ENCODE assay signal across 9 mouse cellular contexts in the genomic region with DNA sequence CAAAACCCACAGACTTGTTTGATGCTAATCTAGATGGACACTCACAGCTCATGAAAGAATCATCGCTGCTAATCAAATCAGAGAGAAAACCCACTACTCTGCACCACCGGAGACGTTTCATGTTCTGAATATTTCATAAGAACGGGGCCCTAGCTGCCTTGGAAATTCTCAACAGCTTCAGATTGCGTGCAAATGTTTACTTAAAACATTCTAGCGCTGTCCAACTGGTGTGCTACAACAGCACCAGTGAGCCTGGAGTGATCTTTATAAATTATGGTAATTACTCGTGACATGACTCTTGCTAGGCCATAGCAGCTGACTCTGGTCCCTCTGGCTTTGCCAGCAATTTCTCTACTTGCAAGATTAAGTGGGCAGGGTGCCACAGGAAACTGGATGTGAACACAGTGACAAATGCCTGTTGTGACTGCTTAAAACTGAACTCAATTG.
A peak's percentile ranks its signal among the peaks of the same experiment; 100 is the strongest.
DNase-seq lines count a peak whose midpoint lies in the region; ATAC-seq lines count a peak whose summit lies in the region.
"Had no signal": no experiment of that assay in that cellular context is flagged by ENCODE, and none has a peak within 500 bp of the region (broad histone marks: within the 10 kb centered on the region; RNA-seq: fewer than 3 reads in every experiment).

No protein-coding gene starts in this region.

- no peaks in the 10 kb centered on the region for H3K27me3 ChIP-seq in heart, embryonic 12.5 days (replicated peaks)
- no peaks in the 10 kb centered on the region for H3K27me3 ChIP-seq in hindbrain, embryonic 14.5 days (ENCODE audit: control insufficient read depth, insufficient read depth, low read length)
- H3K27me3 ChIP-seq in liver, embryonic 11.5 days (replicated peaks; ENCODE audit: control insufficient read depth, insufficient read depth, low read length), result no peaks in the 10 kb centered on the region
- H3K27me3 ChIP-seq: megakaryocyte, embryonic 14.5 days had no signal

- no peaks in the 10 kb centered on the region for H3K36me3 ChIP-seq in heart, embryonic 12.5 days
- no peaks in the 10 kb centered on the region for H3K36me3 ChIP-seq in hindbrain, embryonic 14.5 days (replicated peaks; ENCODE audit: control insufficient read depth, insufficient read depth)
- H3K36me3 ChIP-seq in liver, embryonic 11.5 days (ENCODE audit: control insufficient read depth, insufficient read depth, low read length), result no peaks in the 10 kb centered on the region

- H3K9ac ChIP-seq in heart, embryonic 12.5 days, result no peak overlapping the region
- H3K9ac ChIP-seq in hindbrain, embryonic 14.5 days, result no peak overlapping the region
- H3K9ac ChIP-seq in liver, embryonic 11.5 days (ENCODE audit: low read depth, low read length), result no peak overlapping the region

- no peak overlapping the region for H3K4me3 ChIP-seq in heart, embryonic 12.5 days
- no peak overlapping the region for H3K4me3 ChIP-seq in hindbrain, embryonic 14.5 days (replicated peaks; ENCODE audit: low read length)
- no peak overlapping the region for H3K4me3 ChIP-seq in liver, embryonic 11.5 days (ENCODE audit: low read depth, low read length)
- H3K4me3 ChIP-seq: megakaryocyte, embryonic 14.5 days had no signal

- H3K27ac ChIP-seq in heart, embryonic 12.5 days (ENCODE audit: poor library complexity, severe bottlenecking), result no peak overlapping the region
- H3K27ac ChIP-seq in hindbrain, embryonic 14.5 days, result no peak overlapping the region
- H3K27ac ChIP-seq in liver, embryonic 11.5 days (ENCODE audit: low read depth, low read length), result no peak overlapping the region

- peak; percentile 6 for DNase-seq in heart, postnatal 4 days
- peak; percentile 13 for DNase-seq in right cerebral cortex, postnatal 4 days
- no peak for DNase-seq in right cerebral cortex, postnatal 14 days
- peak; percentile 52 for DNase-seq in hindbrain, embryonic 14.5 days (ENCODE audit: low spot score)
- DNase-seq in liver, embryonic 11.5 days (ENCODE audit: low spot score), result no peak
- DNase-seq: thymus, adult 2 months had no signal

- no peaks in the 10 kb centered on the region for H3K4me1 ChIP-seq in heart, embryonic 12.5 days (replicated peaks)
- no peaks in the 10 kb centered on the region for H3K4me1 ChIP-seq in hindbrain, embryonic 14.5 days (replicated peaks; ENCODE audit: control insufficient read depth, insufficient read depth, low read length)
- no peaks in the 10 kb centered on the region for H3K4me1 ChIP-seq in liver, embryonic 11.5 days (replicated peaks; ENCODE audit: control insufficient read depth, insufficient read depth, low read length)
- H3K4me1 ChIP-seq: megakaryocyte, embryonic 14.5 days had no signal

- no peak overlapping the region for H3K4me2 ChIP-seq in heart, embryonic 12.5 days
- H3K4me2 ChIP-seq in hindbrain, embryonic 14.5 days (replicated peaks), result no peak overlapping the region
- no peak overlapping the region for H3K4me2 ChIP-seq in liver, embryonic 11.5 days

- WGBS in heart, embryonic 12.5 days, result 67% methylated on average over 7 of the region's 7 CpGs
- WGBS in hindbrain, embryonic 14.5 days, result 38% methylated on average over 7 of the region's 7 CpGs
- 69% methylated on average over 7 of the region's 7 CpGs for WGBS in liver, embryonic 11.5 days

- no peak for ATAC-seq in heart, embryonic 12.5 days (ENCODE audit: insufficient number of reproducible peaks, low FRiP score)
- ATAC-seq in hindbrain, embryonic 14.5 days (ENCODE audit: low FRiP score), result peak; percentile 86
- ATAC-seq in megakaryocyte, adult 5-6 weeks (ENCODE audit: poor library complexity, severe bottlenecking), result no peak
- no peak for ATAC-seq in liver, embryonic 11.5 days (replicated peaks; ENCODE audit: low FRiP score)

- no peaks in the 10 kb centered on the region; the same call in 1 of the 2 replicates for H3K9me3 ChIP-seq in heart, embryonic 12.5 days (replicated peaks)
- H3K9me3 ChIP-seq in hindbrain, embryonic 14.5 days (ENCODE audit: control insufficient read depth, low read length), result no peaks in the 10 kb centered on the region
- no peaks in the 10 kb centered on the region for H3K9me3 ChIP-seq in liver, embryonic 11.5 days (ENCODE audit: control insufficient read depth, low read length)
- H3K9me3 ChIP-seq: megakaryocyte, embryonic 14.5 days had no signal

Comparison
In these comparisons a context has a peak if more than half of its experiments do, and no peak if none do; other contexts are left out.
1. DNase-seq: peak in heart, postnatal 4 days (single experiment), right cerebral cortex, postnatal 4 days (single experiment) and hindbrain, embryonic 14.5 days (single experiment); none in right cerebral cortex, postnatal 14 days (single experiment) and liver, embryonic 11.5 days (single experiment).